Mouse (Mus musculus): ENCODE data around the gene Cdk2ap2. TPM values are rescaled to one million over a fixed set of nuclear protein-coding genes. Genes with fewer than 3 reads are reported as not detected.

The Cdk2ap2 gene
- polyA plus RNA-seq, 1 experiment from 2014 or later: 84.3 TPM

DNA sequence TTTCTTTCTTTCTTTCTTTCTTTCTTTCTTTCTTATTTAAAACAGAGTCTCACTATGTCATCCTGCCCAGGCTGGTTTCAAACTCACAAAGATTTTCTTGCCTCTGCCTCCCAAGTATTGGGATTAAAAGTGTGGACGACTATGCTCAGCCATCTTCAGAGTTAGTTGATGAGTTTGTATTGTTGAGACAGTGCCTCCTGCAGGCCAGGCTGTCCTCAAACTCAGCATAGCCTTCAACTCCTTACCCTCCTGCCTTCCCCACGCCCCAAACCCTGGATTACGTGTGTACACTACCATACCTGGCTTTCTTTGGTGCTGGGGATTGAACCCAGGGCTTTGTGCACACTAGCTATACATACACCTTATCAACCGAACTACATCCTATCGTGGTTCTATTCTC lies 39.5 kb downstream of the Cdk2ap2 start:
- ATAC-seq (ENCODE audit: low FRiP score): no peak
- no peak overlapping the region for H3K4me3 ChIP-seq (ENCODE audit: low read depth, low read length)
- H3K9me3 ChIP-seq (ENCODE audit: control insufficient read depth, low read length): no peaks in the 10 kb centered on the region
- peaks cover 3% of the 10 kb centered on the region; the same call in 1 of the 2 replicates for H3K36me3 ChIP-seq (ENCODE audit: control insufficient read depth, insufficient read depth, low read length)
- no peaks in the 10 kb centered on the region for H3K27me3 ChIP-seq (ENCODE audit: control insufficient read depth, insufficient read depth, low read length)
- WGBS: 76% methylated on average over 5 of the region's 5 CpGs
- no peak for DNase-seq (ENCODE audit: low spot score)
- no peak overlapping the region for H3K27ac ChIP-seq (ENCODE audit: low read depth, low read length)
- no peak overlapping the region for H3K9ac ChIP-seq (ENCODE audit: low read depth, low read length)
- H3K4me2 ChIP-seq (replicated peaks; ENCODE audit: low read depth, low read length): no peak overlapping the region
- H3K4me1 ChIP-seq (replicated peaks; ENCODE audit: control insufficient read depth, insufficient read depth, low read length): no peaks in the 10 kb centered on the region

DNA sequence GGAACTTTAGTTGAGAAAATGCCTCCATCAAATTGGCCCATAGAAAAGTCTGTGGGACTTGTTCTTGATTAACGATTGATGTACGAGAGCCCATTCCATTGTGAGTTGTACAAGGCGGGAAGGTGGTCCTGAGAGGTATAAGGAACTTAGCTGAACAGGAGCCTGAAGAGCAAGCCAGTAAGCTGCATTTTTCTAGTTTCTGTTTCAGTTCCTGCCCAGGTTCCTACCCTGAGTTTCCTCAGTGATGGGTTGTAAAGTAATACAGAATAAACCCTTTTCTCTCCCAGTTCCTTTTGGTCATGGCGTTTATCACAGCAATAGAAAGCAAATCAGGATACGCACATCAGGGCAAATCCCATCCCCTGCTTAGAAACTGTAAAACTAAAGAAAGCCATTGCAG lies 40.9 kb downstream of the Cdk2ap2 start:
- no peaks in the 10 kb centered on the region for H3K4me1 ChIP-seq (replicated peaks; ENCODE audit: control insufficient read depth, insufficient read depth, low read length)

DNA sequence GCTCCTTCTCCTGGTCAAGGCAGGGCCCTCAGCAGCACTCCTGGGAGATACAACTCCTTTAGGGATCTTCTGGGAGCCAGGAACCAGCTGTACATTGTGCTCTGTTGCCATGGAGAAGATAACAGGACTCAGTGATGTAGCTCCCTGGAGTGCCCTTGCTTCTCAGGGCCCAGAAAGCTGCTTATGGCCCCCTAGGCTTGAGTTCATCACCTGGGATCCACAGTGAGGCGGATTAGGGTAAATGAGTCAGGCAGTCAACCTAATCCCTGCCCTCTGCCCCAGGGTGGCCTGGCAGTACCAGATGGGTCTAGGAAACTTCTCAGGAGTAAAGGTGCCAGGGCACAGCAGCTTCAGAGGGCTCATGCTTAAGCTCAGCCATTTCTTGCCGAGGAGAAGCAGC lies 42.5 kb downstream of the Cdk2ap2 start, which contains the start of gene Gpr152:
Gene Gpr152 (plus strand): TSS at position 342 of the 400 bp plus-strand sequence.
- H3K9me3 ChIP-seq (ENCODE audit: control insufficient read depth, low read length): no peaks in the 10 kb centered on the region
- H3K9ac ChIP-seq (ENCODE audit: low read depth, low read length): 0 out of 2 replicates have a peak within 1 kb of the TSS, but pooled peaks have one; percentile 4
- H3K36me3 ChIP-seq (ENCODE audit: control insufficient read depth, insufficient read depth, low read length): no peaks in the 10 kb centered on the region
- H3K4me3 ChIP-seq (ENCODE audit: low read depth, low read length): no peak within 1 kb of the TSS
- 81% methylated on average over 2 of the region's 2 CpGs for WGBS
- no peaks in the 10 kb centered on the region for H3K27me3 ChIP-seq (ENCODE audit: control insufficient read depth, insufficient read depth, low read length)
- ATAC-seq (ENCODE audit: low FRiP score) (no peak), DNase-seq (ENCODE audit: low spot score) (no peak)
- H3K4me1 ChIP-seq (replicated peaks; ENCODE audit: control insufficient read depth, insufficient read depth, low read length): no peaks in the 10 kb centered on the region
- no peak within 1 kb of the TSS for H3K4me2 ChIP-seq (replicated peaks; ENCODE audit: low read depth, low read length)
- no peak within 1 kb of the TSS for H3K27ac ChIP-seq (ENCODE audit: low read depth, low read length)

More for the DNA sequence above, 40.9 kb downstream of the Cdk2ap2 start:
- no peak for ATAC-seq (ENCODE audit: low FRiP score)
- no peaks in the 10 kb centered on the region for H3K27me3 ChIP-seq (ENCODE audit: control insufficient read depth, insufficient read depth, low read length)
- H3K9me3 ChIP-seq (ENCODE audit: control insufficient read depth, low read length): no peaks in the 10 kb centered on the region
- no peak overlapping the region for H3K4me3 ChIP-seq (ENCODE audit: low read depth, low read length)
- H3K36me3 ChIP-seq (ENCODE audit: control insufficient read depth, insufficient read depth, low read length): no peaks in the 10 kb centered on the region
- 83% methylated on average over 5 of the region's 5 CpGs for WGBS
- no peak overlapping the region for H3K9ac ChIP-seq (ENCODE audit: low read depth, low read length)
- DNase-seq (ENCODE audit: low spot score): no peak
- no peak overlapping the region for H3K4me2 ChIP-seq (replicated peaks; ENCODE audit: low read depth, low read length)
- H3K27ac ChIP-seq (ENCODE audit: low read depth, low read length): no peak overlapping the region

GRCm38 (mm10) chr19:4140147-4140546 lies 43.2 kb downstream of the Cdk2ap2 start:
- 82% methylated on average over 6 of the region's 6 CpGs for WGBS
- H3K9ac ChIP-seq (ENCODE audit: low read depth, low read length): no peak overlapping the region
- H3K4me3 ChIP-seq (ENCODE audit: low read depth, low read length): no peak overlapping the region
- no peak for ATAC-seq (ENCODE audit: low FRiP score)
- no peak for DNase-seq (ENCODE audit: low spot score)
- no peaks in the 10 kb centered on the region for H3K27me3 ChIP-seq (ENCODE audit: control insufficient read depth, insufficient read depth, low read length)
- H3K36me3 ChIP-seq (ENCODE audit: control insufficient read depth, insufficient read depth, low read length): no peaks in the 10 kb centered on the region
- H3K4me1 ChIP-seq (replicated peaks; ENCODE audit: control insufficient read depth, insufficient read depth, low read length): no peaks in the 10 kb centered on the region
- H3K4me2 ChIP-seq (replicated peaks; ENCODE audit: low read depth, low read length): no peak overlapping the region
- H3K27ac ChIP-seq (ENCODE audit: low read depth, low read length): no peak overlapping the region
- no peaks in the 10 kb centered on the region for H3K9me3 ChIP-seq (ENCODE audit: control insufficient read depth, low read length)

GRCm38 (mm10) chr19:4142416-4143173 lies 45.6 kb downstream of the Cdk2ap2 start:
- H3K9ac ChIP-seq (ENCODE audit: low read depth, low read length): no peak overlapping the region
- ATAC-seq (ENCODE audit: low FRiP score): no peak
- no peak for DNase-seq (ENCODE audit: low spot score)
- no peaks in the 10 kb centered on the region for H3K27me3 ChIP-seq (ENCODE audit: control insufficient read depth, insufficient read depth, low read length)
- no peaks in the 10 kb centered on the region for H3K36me3 ChIP-seq (ENCODE audit: control insufficient read depth, insufficient read depth, low read length)
- WGBS: 88% methylated on average over 18 of the region's 18 CpGs
- no peaks in the 10 kb centered on the region for H3K9me3 ChIP-seq (ENCODE audit: control insufficient read depth, low read length)
- H3K4me1 ChIP-seq (replicated peaks; ENCODE audit: control insufficient read depth, insufficient read depth, low read length): no peaks in the 10 kb centered on the region
- no peak overlapping the region for H3K4me2 ChIP-seq (replicated peaks; ENCODE audit: low read depth, low read length)
- no peak overlapping the region for H3K4me3 ChIP-seq (ENCODE audit: low read depth, low read length)
- no peak overlapping the region for H3K27ac ChIP-seq (ENCODE audit: low read depth, low read length)

DNA sequence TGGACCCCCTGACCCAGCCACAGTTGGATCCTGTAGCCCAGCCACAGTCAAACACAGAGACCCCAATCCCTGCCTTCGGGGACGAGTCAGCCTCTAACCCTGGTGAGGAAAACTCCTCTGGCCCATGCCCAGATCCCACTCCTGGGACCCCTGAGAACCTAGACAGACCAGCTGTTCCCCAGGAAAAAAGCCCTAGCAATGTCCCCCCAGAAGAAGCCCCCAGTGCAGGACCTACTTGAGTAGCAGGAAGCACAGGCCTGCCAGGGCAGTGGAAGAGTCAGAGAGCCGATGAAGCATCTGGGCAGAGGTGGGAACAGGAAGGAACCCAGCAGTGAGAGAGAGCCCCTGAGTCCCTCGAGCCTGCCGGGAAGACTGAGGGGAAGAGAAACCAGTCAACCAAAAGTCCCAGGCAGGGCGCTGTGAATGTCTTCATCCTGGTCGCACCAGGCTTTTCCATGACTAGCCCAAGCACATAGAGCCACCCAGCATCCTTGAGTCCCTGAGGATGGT lies 46.8 kb downstream of the Cdk2ap2 start, which contains the start of gene Cabp4:
Gene Cabp4 (minus strand): TSS at position 275 of the 510 bp plus-strand sequence.
- DNase-seq (ENCODE audit: low spot score) (no peak), ATAC-seq (ENCODE audit: low FRiP score) (no peak)
- Histone ChIP-seq H3K4me2 (replicated peaks; ENCODE audit: low read depth, low read length) (no peak within 1 kb of the TSS), H3K4me3 (ENCODE audit: low read depth, low read length) (no peak within 1 kb of the TSS), H3K27ac (ENCODE audit: low read depth, low read length) (no peak within 1 kb of the TSS), H3K36me3 (ENCODE audit: control insufficient read depth, insufficient read depth, low read length) (no peaks in the 10 kb centered on the region), H3K9ac (ENCODE audit: low read depth, low read length) (no peak within 1 kb of the TSS), H3K4me1 (replicated peaks; ENCODE audit: control insufficient read depth, insufficient read depth, low read length) (0 out of 2 replicates have a peak, but pooled peaks cover 2% of the 10 kb centered on the region), H3K27me3 (ENCODE audit: control insufficient read depth, insufficient read depth, low read length) (no peaks in the 10 kb centered on the region), H3K9me3 (ENCODE audit: control insufficient read depth, low read length) (no peaks in the 10 kb centered on the region)
- WGBS: 76% methylated on average over 7 of the region's 7 CpGs

GRCm38 (mm10) chr19:4144550-4145498 lies 47.8 kb downstream of the Cdk2ap2 start:
- DNase-seq (ENCODE audit: low spot score) (no peak), ATAC-seq (ENCODE audit: low FRiP score) (no peak)
- H3K27ac ChIP-seq (ENCODE audit: low read depth, low read length): no peak overlapping the region
- H3K4me3 ChIP-seq (ENCODE audit: low read depth, low read length): no peak overlapping the region
- 83% methylated on average over 16 of the region's 16 CpGs for WGBS
- no peak overlapping the region for H3K9ac ChIP-seq (ENCODE audit: low read depth, low read length)
- H3K4me1 ChIP-seq (replicated peaks; ENCODE audit: control insufficient read depth, insufficient read depth, low read length): peaks cover 8% of the 10 kb centered on the region
- H3K36me3 ChIP-seq (ENCODE audit: control insufficient read depth, insufficient read depth, low read length): no peaks in the 10 kb centered on the region
- H3K27me3 ChIP-seq (ENCODE audit: control insufficient read depth, insufficient read depth, low read length): no peaks in the 10 kb centered on the region
- no peaks in the 10 kb centered on the region for H3K9me3 ChIP-seq (ENCODE audit: control insufficient read depth, low read length)
- no peak overlapping the region for H3K4me2 ChIP-seq (replicated peaks; ENCODE audit: low read depth, low read length)

DNA sequence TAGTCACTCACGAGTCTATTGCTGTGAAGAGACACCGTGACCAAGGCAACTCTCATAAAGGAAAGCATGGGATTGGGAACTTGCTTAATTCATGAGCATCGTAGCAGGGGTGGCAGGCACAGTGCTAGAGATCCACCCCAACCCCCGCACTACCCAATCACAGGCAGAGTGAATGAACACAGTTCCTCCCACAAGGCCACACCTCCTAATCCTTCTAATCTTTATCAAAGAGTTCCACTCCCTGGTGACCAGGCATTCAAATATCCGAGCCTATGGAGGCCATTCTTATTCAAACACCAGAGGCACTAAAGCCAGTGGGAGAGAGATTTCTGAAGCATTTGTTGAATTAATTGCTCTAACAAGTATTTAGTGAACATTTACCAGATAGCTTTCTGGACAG lies 49.0 kb downstream of the Cdk2ap2 start:
- WGBS: 91% methylated on average over 5 of the region's 5 CpGs
- H3K27me3 ChIP-seq (ENCODE audit: control insufficient read depth, insufficient read depth, low read length): no peaks in the 10 kb centered on the region

More for the DNA sequence above, 49.0 kb downstream of the Cdk2ap2 start:
- H3K9me3 ChIP-seq (ENCODE audit: control insufficient read depth, low read length): no peaks in the 10 kb centered on the region
- H3K4me1 ChIP-seq (replicated peaks; ENCODE audit: control insufficient read depth, insufficient read depth, low read length): peaks cover 8% of the 10 kb centered on the region
- 0 out of 2 replicates have a peak, but pooled peaks cover 2% of the 10 kb centered on the region for H3K36me3 ChIP-seq (ENCODE audit: control insufficient read depth, insufficient read depth, low read length)
- H3K4me3 ChIP-seq (ENCODE audit: low read depth, low read length): no peak overlapping the region
- H3K27ac ChIP-seq (ENCODE audit: low read depth, low read length): no peak overlapping the region
- ATAC-seq (ENCODE audit: low FRiP score): no peak
- no peak overlapping the region for H3K4me2 ChIP-seq (replicated peaks; ENCODE audit: low read depth, low read length)
- no peak overlapping the region for H3K9ac ChIP-seq (ENCODE audit: low read depth, low read length)
- no peak for DNase-seq (ENCODE audit: low spot score)
